Mouse (Mus musculus) CD4-positive helper T cell, adult 2 months (primary cell): ENCODE results near the gene Lhx2.

Experiments
- DNase-seq: peaks from one replicate; pipeline ENCODE4 v3.0.0-alpha.2; 2012; ENCODE audit warnings: low read depth, missing footprints, low spot score

The Lhx2 gene

DNA sequence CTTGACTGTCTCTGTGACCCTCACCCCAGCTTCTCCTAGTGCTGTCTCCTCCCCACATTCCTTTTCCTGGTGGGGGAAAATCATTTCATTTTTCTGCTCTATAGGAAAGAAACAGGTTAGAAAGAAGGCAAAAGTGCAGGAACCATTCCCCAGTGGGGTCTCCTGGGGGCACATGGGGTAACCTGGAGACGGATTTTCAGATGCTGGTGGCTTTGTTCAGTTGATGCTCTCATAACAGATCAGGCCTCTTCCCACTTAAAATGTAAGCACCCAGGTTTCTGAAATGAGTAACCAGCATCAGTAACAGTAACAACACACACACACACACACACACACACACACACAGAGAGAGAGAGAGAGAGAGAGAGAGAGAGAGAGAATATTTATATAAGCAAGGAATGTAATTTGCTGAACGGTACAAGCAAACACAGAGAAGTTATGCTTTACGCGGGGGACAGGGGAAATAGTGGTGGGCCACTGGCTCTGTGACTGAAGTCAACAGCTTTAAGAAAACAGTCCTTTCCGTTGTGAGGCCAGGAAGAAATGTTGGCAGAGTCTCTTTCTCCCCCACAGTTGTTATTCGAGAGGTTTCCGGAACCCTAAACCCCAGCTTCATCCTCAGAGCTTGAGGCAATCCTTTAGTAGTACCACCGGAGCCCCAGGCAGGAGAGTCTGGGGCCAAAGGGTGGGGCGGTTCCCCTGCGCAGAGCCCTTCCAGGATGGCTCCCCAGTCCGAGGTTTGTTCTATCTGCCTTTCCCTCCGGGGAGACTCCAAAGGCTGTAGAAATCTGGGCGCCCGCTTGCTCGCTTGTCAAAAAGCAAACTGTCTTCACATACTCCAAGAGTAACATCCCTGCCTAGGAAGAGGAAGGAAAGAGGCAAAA is 8.0 kb downstream of the Lhx2 start:
- DNase-seq = no peak

DNA sequence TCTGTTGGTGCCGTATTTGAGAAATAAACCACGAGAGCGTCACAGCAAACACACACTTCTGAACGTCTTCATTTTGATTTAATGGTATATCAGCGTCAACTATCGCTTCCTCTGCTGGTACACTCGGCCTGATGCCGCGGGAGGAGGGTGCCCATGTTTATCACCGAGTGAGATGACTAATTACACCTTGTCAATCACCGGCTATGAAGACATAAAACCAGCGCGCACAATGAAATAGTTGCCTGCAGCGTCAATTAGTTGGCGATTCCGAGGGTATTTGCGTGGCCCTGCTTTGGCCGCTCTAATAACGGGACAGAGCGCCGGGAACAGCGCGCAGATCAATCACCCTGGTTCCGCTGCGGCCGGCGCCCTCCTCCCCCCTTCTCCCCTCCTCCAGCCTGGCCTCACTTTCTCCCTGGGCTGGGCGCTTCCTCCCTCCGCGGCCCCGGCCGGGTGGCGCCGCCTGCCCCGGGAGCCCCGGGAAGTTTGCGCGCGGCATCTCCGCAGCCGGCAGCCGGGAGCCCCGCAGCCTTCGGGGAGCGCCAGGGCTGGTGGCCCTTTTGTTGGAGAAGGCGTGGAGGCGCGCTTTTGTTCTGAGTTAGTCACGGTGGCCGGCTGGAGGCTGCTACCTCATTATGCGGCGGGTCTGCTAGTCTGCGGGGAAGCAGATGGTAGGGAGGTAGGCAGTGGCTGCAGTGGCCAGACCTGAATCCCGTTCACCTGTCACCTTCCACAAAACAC is 8.9 kb downstream of the Lhx2 start:
- peak; percentile 37 for DNase-seq

- no peak for DNase-seq
Observed at GRCm38 (mm10) chr2:38348660-38349420, 9.8 kb downstream of the Lhx2 start.

DNA sequence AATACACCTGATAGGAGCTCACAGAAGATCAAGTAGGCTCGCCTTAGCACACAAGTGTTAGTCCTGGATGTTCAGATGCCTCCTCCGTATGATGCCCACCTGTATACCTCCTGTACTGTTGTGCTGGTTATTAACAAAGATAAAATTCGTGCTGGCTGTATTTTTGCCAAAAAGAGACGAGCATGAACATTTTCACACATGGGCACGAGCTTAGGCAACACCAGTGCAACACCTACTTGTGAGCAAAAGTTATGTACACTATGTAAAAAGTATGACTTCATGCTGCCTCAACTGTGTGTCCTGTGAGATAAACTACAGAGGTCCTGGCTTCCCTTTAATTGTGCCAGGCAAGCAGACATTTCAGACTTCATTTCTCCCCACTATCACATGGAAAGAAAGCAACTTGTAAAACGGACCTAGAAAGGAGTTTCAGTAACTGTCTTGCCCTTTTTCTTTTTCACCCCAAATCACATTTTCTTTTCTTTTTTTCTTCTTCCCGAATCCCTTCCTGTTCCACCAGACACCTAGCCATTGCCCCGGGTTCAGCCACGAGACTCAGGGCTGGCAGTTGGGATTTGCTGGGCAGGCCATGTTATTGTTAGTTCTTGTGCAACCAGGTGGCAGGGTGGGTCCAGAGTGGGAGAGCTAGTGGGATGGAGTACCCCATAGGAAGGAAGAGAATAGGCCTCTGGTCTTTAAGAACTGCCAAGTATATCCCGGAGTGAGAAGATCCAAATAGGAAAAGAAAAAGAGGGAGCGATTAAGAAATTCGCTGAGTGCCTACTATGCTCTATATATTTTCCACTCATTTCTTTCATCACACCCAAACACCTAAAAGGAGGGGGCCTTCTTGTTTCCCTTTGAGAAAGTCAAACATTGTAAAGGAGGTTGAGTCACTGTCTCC is 10.6 kb downstream of the Lhx2 start:
- DNase-seq = no peak

GRCm38 (mm10) chr2:38350386-38350785 is 11.3 kb downstream of the Lhx2 start:
- DNase-seq = no peak

DNA sequence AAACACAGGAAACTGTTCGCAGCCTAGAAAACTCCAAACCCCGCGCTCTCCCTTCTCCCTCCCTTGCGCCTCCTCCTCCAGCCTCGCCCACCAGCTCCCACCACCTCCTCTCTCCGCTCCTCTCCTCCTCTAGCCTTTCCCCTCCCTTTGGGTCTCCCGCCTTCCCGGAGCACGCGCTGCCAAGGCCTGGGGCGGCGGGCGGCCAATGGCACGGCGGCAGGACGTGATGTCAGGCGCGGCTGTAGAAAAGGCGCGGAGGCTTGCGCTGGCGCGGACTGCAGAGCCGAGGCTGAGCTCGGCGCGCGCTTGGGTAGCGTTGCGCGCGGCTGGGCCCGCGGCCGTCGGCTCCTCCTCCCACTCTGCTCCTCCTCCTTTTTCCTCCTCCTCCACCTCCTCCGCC is 11.7 kb downstream of the Lhx2 start:
- DNase-seq = peak; percentile 79

DNA sequence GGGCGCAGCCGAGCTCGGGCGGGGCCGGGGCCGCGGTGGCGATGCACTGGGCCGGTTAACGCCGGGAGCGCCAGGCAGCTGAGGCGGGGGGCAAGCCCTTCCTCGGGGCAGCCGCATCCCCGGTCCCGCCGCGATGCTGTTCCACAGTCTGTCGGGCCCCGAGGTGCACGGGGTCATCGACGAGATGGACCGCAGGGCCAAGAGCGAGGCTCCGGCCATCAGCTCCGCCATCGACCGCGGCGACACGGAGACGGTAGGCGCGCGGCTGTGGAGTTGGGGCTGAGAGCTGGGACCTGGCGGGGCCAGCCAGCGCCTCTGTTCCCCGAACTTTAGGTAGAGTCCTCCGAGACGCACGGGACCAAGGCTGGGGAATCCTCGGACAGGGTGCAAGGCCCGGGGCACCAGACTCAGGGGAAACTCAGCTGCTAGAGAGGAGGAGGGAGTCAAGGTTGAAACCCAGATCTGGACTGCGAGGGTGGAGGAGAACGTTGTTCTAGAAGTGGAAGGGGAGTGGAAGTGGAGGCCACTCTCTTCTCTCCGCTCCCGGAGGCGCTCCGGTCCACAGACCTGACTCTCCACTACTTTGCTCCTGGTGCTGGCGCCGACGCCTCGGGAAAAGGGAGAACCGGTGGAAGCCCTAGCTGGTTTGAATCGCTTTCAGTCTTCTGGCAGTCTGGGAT is 12.7 kb downstream of the Lhx2 start:
- no peak for DNase-seq

DNA sequence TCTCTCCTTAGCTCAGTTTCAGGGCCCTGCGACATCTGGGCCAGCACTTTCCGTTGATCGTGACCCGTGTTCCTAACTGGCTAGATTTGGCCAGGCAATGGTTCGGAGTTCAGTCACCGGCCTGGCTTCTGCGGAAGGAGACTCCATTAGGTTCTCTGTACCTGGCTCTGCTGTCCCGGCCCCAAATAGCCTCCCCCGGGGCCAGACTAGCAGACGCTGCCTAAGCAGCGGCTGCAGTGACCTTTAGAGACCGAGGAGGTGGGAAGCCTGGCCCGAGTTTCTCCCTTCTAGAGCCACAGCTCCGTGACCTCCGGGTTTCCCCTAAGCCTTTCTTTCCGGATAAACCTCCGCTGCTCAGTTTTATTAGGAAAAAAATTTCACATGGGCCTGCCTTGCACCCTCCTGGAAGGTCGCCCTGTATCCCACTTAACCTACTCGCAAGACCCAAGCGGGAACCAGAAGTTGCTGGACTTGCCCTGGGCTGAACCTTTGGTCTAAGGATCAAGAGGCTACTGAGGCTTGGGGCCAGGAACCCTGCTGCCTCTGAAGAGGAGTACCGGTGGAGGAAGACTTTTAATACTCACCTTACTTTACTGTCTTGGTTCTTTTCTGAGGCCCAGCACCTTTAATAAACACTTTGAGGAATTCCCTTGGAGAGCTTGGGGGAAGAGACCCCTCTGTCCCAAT is 13.4 kb downstream of the Lhx2 start:
- DNase-seq = no peak

DNA sequence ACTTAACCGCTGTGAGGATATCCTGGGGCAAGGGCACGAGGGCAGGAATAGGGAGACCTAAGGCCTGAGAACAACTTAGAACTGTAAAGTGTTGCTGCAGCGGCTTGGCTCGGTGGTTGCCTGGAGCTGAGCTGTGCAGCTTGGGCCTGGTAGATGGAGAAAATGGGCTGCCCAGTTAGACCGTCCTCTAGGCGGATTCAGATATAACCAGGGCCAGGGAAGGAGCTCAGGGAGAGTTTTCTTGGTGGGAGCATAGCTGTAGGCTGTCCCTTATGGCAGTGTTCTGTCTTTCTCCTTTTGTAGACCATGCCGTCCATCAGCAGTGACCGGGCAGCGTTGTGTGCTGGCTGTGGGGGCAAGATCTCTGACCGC is 13.9 kb downstream of the Lhx2 start:
- no peak for DNase-seq

DNA sequence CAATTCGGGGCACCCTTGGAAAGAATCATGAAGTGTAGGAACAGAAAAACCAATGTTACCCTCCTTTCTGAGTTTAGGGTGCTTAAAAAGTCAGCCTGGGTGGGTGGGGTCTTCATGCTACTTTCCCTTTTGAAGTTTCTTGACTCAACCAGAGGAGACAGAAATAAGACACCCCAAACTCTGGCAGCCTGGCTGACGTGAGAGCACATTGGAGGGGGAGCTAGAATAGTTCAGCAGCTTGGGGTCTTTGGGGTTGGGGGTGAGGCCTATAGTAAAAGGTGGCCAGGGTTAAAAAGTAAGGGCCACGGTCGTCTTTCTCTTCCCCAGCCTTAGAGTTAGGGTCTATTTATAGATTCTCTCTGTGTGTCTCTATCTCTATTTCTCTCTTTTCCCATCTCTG is 14.6 kb downstream of the Lhx2 start:
- DNase-seq = no peak

DNA sequence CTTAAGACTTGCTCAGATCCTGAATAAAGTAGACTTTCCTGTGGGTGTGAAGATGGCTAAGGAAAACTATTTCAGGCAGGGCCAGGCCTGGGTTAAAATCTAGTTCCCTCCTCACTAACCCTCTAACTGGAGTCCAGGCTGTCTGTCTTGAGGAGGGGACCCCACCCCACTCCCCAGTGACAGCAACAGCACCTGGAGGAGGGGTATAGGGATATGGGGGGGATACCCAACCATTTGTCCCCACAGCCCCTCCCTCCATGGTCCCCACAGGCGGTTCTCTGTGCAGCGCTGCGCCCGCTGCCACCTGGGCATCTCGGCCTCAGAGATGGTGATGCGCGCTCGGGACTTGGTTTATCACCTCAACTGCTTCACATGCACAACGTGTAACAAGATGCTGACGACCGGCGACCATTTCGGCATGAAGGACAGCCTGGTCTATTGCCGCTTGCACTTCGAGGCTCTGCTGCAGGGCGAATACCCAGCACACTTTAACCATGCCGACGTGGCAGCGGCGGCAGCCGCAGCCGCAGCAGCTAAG is 15.2 kb downstream of the Lhx2 start:
- no peak for DNase-seq

GRCm38 (mm10) chr2:38354717-38355510 is 15.8 kb downstream of the Lhx2 start:
- DNase-seq = no peak

- no peak for DNase-seq
Observed at GRCm38 (mm10) chr2:38355731-38356427, 16.8 kb downstream of the Lhx2 start.

DNA sequence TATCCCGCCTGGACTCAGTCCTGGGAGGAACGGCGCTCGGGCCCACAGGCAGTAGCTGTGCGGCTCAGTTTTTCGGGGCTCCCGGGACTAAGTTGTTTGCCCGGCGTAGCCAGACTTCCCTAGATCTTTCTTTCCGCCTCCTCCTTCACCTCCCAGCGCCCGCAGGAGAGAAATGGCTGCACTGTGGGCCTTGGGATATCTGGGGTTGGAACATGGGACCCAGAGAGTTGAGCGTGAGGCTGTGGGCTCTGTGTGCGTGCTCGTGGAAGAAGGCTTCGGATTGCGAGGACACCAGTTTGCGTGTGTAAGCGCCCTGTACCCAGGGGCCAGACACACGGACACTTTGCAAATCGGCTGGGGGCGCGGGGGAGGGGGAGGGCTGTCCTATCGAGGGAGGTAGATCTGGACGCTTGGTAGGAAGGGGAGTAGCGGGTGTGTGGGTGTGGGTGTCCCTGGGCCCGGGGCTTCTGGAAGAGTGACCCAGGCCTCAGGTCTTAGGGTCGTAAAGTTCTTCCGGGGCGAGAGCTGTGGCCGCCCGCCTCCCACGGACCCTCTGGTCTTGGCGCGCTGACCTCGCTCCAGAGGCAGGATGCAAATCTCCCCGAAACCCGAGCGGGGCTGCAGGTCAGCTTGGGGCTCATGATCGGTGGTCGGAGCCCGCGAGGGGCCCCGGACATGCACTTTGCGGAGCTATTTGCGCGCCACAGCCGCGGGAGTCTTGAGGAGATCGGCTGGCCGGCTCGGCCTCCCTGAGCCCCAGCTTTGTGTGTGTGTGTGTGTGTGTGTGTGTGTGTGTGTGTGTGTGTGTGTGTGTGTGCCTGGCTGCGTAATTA is 17.6 kb downstream of the Lhx2 start:
- no peak for DNase-seq

GRCm38 (mm10) chr2:38357294-38358246 is 18.5 kb downstream of the Lhx2 start:
- DNase-seq = no peak

GRCm38 (mm10) chr2:38358611-38359010 is 19.5 kb downstream of the Lhx2 start:
- DNase-seq = no peak
